8 mouse cellular contexts compared by ENCODE assay signal in the genomic region with DNA sequence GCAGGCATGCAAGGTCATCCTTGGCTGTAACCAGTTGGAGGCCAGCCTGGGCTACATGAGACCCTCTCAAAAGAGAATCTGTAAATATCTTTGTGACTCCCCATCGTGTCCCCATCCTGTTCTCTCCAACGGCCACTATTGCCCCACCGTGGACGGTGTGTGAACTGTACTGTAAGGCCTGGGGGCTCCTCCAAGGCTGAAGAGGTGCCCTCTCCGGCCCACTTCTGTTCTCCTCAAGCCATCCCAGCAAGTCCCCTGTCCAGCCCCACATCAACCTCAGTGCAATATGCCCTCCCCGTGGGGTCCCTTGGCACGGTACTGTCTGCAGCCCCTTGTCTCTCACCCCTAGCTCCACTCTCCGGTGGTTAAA. TPM values are rescaled to one million over a fixed set of nuclear protein-coding genes. Genes with fewer than 3 reads are reported as not detected.
DNase-seq lines count a peak whose midpoint lies in the region; ATAC-seq and TF ChIP-seq lines count a peak whose summit lies in the region.

No protein-coding gene starts in this region.

- H3K27me3 ChIP-seq in kidney, adult 2 months (replicated peaks; ENCODE audit: control insufficient read depth, insufficient read depth, low read length), result no peaks in the 10 kb centered on the region
- no peaks in the 10 kb centered on the region for H3K27me3 ChIP-seq in E14TG2a.4 (ENCODE audit: insufficient read depth, low read length)
- no peaks in the 10 kb centered on the region for H3K27me3 ChIP-seq in embryonic facial prominence, embryonic 12.5 days
- no peaks in the 10 kb centered on the region for H3K27me3 ChIP-seq in myocyte (ENCODE audit: control insufficient read depth, insufficient read depth, insufficient read length)

- no peak for TF ChIP-seq POLR2A in kidney, adult 2 months (IDR thresholded peaks at IDR 0.05; ENCODE audit: low read depth, low read length)
- no peak for TF ChIP-seq POLR2A in myocyte (IDR thresholded peaks at IDR 0.05; ENCODE audit: insufficient read length, low read depth)

- no peaks in the 10 kb centered on the region for H3K36me3 ChIP-seq in kidney, adult 2 months (ENCODE audit: control insufficient read depth, insufficient read depth, low read length)
- peaks cover 65% of the 10 kb centered on the region for H3K36me3 ChIP-seq in E14TG2a.4 (ENCODE audit: insufficient read depth, low read length)
- H3K36me3 ChIP-seq in embryonic facial prominence, embryonic 12.5 days, result peaks cover 58% of the 10 kb centered on the region
- H3K36me3 ChIP-seq in myocyte (ENCODE audit: control insufficient read depth, insufficient read depth), result no peaks in the 10 kb centered on the region

- H3K9me3 ChIP-seq in E14TG2a.4 (ENCODE audit: low read length), result no peaks in the 10 kb centered on the region
- no peaks in the 10 kb centered on the region for H3K9me3 ChIP-seq in embryonic facial prominence, embryonic 12.5 days

- no peak overlapping the region for H3ac ChIP-seq in myocyte (ENCODE audit: control insufficient read depth, insufficient read length)

- ATAC-seq in embryonic facial prominence, embryonic 12.5 days (ENCODE audit: insufficient number of reproducible peaks, insufficient read depth, low FRiP score, low TSS enrichment), result no peak

- H3K4me3 ChIP-seq in kidney, adult 2 months (ENCODE audit: insufficient read depth, low read depth, low read length), result no peak overlapping the region
- peak overlapping the region; percentile 100 for H3K4me3 ChIP-seq in E14TG2a.4 (replicated peaks; ENCODE audit: low read length)
- peak overlapping the region; percentile 84 for H3K4me3 ChIP-seq in embryonic facial prominence, embryonic 12.5 days
- H3K4me3 ChIP-seq in myocyte, result peak overlapping the region; percentile 69

- H3K4me1 ChIP-seq in kidney, adult 2 months (ENCODE audit: control insufficient read depth, insufficient read depth, low read length), result peaks cover 5% of the 10 kb centered on the region; the same call in 1 of the 2 replicates
- peaks cover 83% of the 10 kb centered on the region for H3K4me1 ChIP-seq in E14TG2a.4 (replicated peaks; ENCODE audit: low read depth, low read length)
- H3K4me1 ChIP-seq in embryonic facial prominence, embryonic 12.5 days, result peaks cover 35% of the 10 kb centered on the region

- H3K27ac ChIP-seq in kidney, adult 2 months (ENCODE audit: insufficient read depth, low read depth, low read length), result no peak overlapping the region
- peak overlapping the region; percentile 85 for H3K27ac ChIP-seq in embryonic facial prominence, embryonic 12.5 days

- peak; percentile 34; the same call in 1 of the 2 replicates for TF ChIP-seq CTCF in kidney, adult 2 months (conservative IDR thresholded peaks at IDR 0.05; ENCODE audit: insufficient read depth, insufficient read length, low read depth, low read length)
- TF ChIP-seq CTCF in E14TG2a.4 (conservative IDR thresholded peaks at IDR 0.05; ENCODE audit: low read length), result no peak

- WGBS in kidney, adult 2 months, result 34% methylated on average over 8 of the region's 8 CpGs
- WGBS in embryonic facial prominence, embryonic 12.5 days, result 42% methylated on average over 8 of the region's 8 CpGs

- intact Hi-C loops in left cerebral cortex, postnatal 25 days (cut with DNase I), result no loop called here

- DNase-seq in kidney, adult 2 months, result no peak
- no peak for DNase-seq in kidney, postnatal 10 days
- DNase-seq in induced T-regulatory cell, adult 2 months (ENCODE audit: low read depth), result peak; percentile 48
- DNase-seq in left cerebral cortex, postnatal 25 days (ENCODE audit: low spot score in 2 of 2), result no peak
- no peak for DNase-seq in left cerebral cortex, adult 11 months (ENCODE audit: low spot score)

- peaks cover 19% of the 10 kb centered on the region for H3K79me2 ChIP-seq in myocyte (ENCODE audit: control insufficient read depth, insufficient read depth)

- H3K9ac ChIP-seq in embryonic facial prominence, embryonic 12.5 days, result peak overlapping the region; percentile 54

- peak overlapping the region; percentile 61 for H3K4me2 ChIP-seq in embryonic facial prominence, embryonic 12.5 days (replicated peaks)
- H3K4me2 ChIP-seq in myocyte (ENCODE audit: low read depth), result peak overlapping the region; percentile 100

TF ChIP-seq in myocyte, 11 proteins besides CTCF, POLR2A, EP300 and RAD21:
- no peak for TF ChIP-seq REST (IDR thresholded peaks at IDR 0.05; ENCODE audit: insufficient read depth, insufficient read length)
- no peak for TF ChIP-seq E2F4 (IDR thresholded peaks at IDR 0.05; ENCODE audit: insufficient read depth)
- TF ChIP-seq TCF3 (IDR thresholded peaks at IDR 0.05; ENCODE audit: insufficient read length, low read depth), result no peak

RNA-seq across cellular contexts. Expression of gene Cactin, which starts 1.6 kb away (rescaled TPM):
- 23.7 and 24.5 TPM in 2 replicates for polyA plus RNA-seq in kidney, adult 2 months (2012; rRNA removed)
- 61.0 and 62.2 TPM in 2 replicates for polyA plus RNA-seq in embryonic facial prominence, embryonic 12.5 days (2016; fragmentation: Nextera tagmentation; extraction: Ambion mirVana)
- 31.3 TPM for polyA plus RNA-seq in myocyte (2012; fragmentation: generic; extraction: Trizol)
- total RNA-seq in left cerebral cortex, postnatal 25 days (2021), result 10 to 100 TPM; 27.8 to 28.4 TPM

RNA-seq across cellular contexts. Expression of gene Tbxa2r, which starts 9.2 kb away (rescaled TPM):
- polyA plus RNA-seq in kidney, adult 2 months (2012; rRNA removed), result 16.6 and 21.7 TPM in 2 replicates
- polyA plus RNA-seq in embryonic facial prominence, embryonic 12.5 days (2016; fragmentation: Nextera tagmentation; extraction: Ambion mirVana), result 2.8 and 3.1 TPM in 2 replicates
- 0.16 TPM for polyA plus RNA-seq in myocyte (2012; fragmentation: generic; extraction: Trizol)
- total RNA-seq in left cerebral cortex, postnatal 25 days (2021), result 1 to 10 TPM; 1.2 to 1.4 TPM

RNA-seq across cellular contexts. Expression of gene Gipc3, which starts 23.8 kb away (rescaled TPM):
- 1.4 and 1.5 TPM in 2 replicates for polyA plus RNA-seq in kidney, adult 2 months (2012; rRNA removed)
- polyA plus RNA-seq in embryonic facial prominence, embryonic 12.5 days (2016; fragmentation: Nextera tagmentation; extraction: Ambion mirVana), result not detected in 2 replicates
- polyA plus RNA-seq in myocyte (2012; fragmentation: generic; extraction: Trizol), result 0.10 TPM
- total RNA-seq in left cerebral cortex, postnatal 25 days (2021), result under 1 TPM; 0.92 to 0.96 TPM

RNA-seq across cellular contexts. Expression of gene Pip5k1c, which starts 26.6 kb away (rescaled TPM):
- polyA plus RNA-seq in kidney, adult 2 months (2012; rRNA removed), result 70.7 and 76.3 TPM in 2 replicates
- polyA plus RNA-seq in embryonic facial prominence, embryonic 12.5 days (2016; fragmentation: Nextera tagmentation; extraction: Ambion mirVana), result 70.1 and 75.3 TPM in 2 replicates
- 23.3 TPM for polyA plus RNA-seq in myocyte (2012; fragmentation: generic; extraction: Trizol)
- total RNA-seq in left cerebral cortex, postnatal 25 days (2021), result 100 to 1,000 TPM; 402 to 420 TPM

RNA-seq across cellular contexts. Expression of gene Tjp3, which starts 27.9 kb away (rescaled TPM):
- polyA plus RNA-seq in kidney, adult 2 months (2012; rRNA removed), result 13.2 and 19.0 TPM in 2 replicates
- polyA plus RNA-seq in embryonic facial prominence, embryonic 12.5 days (2016; fragmentation: Nextera tagmentation; extraction: Ambion mirVana), result 4.5 and 6.4 TPM in 2 replicates
- polyA plus RNA-seq in myocyte (2012; fragmentation: generic; extraction: Trizol), result 0.17 TPM
- total RNA-seq in left cerebral cortex, postnatal 25 days (2021), result under 1 TPM; 0.23 to 0.30 TPM
